Mouse (Mus musculus): ENCODE measurements around the gene 9430038I01Rik. TPM values are rescaled to one million over a fixed set of nuclear protein-coding genes. Genes with fewer than 3 reads are reported as not detected.
"Not testable (repeated sequence)": the region's sequence is repeated elsewhere in the genome, so short reads cannot be mapped to it uniquely, and the experiment has no call there.

Gene 9430038I01Rik
- polyA plus RNA-seq (2012; rRNA removed) = 12.8 and 22.0 TPM in 2 replicates

GRCm38 (mm10) chr7:137410337-137411197 lies at the start of gene 9430038I01Rik:
Gene 9430038I01Rik (minus strand): TSS chr7:137410762.
- WGBS = under 1% methylated on average over 63 of the region's 63 CpGs

GRCm38 (mm10) chr7:137445321-137445720 lies 34.8 kb upstream of the 9430038I01Rik start:
- DNase-seq (ENCODE audit: low read depth, low spot score) = no peak
- WGBS = 94% methylated on average over 12 of the region's 12 CpGs

More at GRCm38 (mm10) chr7:137410337-137411197, at the start of gene 9430038I01Rik:
- DNase-seq (ENCODE audit: low read depth, low spot score) = peak; percentile 95

GRCm38 (mm10) chr7:137442951-137443350 lies 32.4 kb upstream of the 9430038I01Rik start:
- no peak for DNase-seq (ENCODE audit: low read depth, low spot score)
- WGBS = 85% methylated on average over 4 of the region's 4 CpGs

- not testable (repeated sequence) for DNase-seq (ENCODE audit: low read depth, low spot score)
- WGBS = 73% methylated on average over 7 of the region's 7 CpGs
These were observed 28.4 kb upstream of the 9430038I01Rik start for GRCm38 (mm10) chr7:137438962-137439361.

- WGBS = 1% methylated on average over 7 of the region's 7 CpGs
- DNase-seq (ENCODE audit: low read depth, low spot score) = no peak
These were observed 27.6 kb upstream of the 9430038I01Rik start for GRCm38 (mm10) chr7:137438179-137438550.

- peak; percentile 81 for DNase-seq (ENCODE audit: low read depth, low spot score)
These were observed 27.0 kb upstream of the 9430038I01Rik start, which contains the start of gene Glrx3 for GRCm38 (mm10) chr7:137437440-137438178. Gene Glrx3 (plus strand): TSS chr7:137437614.

GRCm38 (mm10) chr7:137436901-137437300 lies 26.3 kb upstream of the 9430038I01Rik start:
- no peak for DNase-seq (ENCODE audit: low read depth, low spot score)
- WGBS = 74% methylated on average over 6 of the region's 6 CpGs

More at GRCm38 (mm10) chr7:137437440-137438178, 27.0 kb upstream of the 9430038I01Rik start, which contains the start of gene Glrx3:
- under 1% methylated on average over 69 of the region's 69 CpGs for WGBS

- 59% methylated on average over 13 of the region's 13 CpGs for WGBS
- DNase-seq (ENCODE audit: low read depth, low spot score) = no peak
These were observed 21.4 kb upstream of the 9430038I01Rik start for GRCm38 (mm10) chr7:137431769-137432603.

GRCm38 (mm10) chr7:137426693-137427092 lies 16.1 kb upstream of the 9430038I01Rik start:
- WGBS = 54% methylated on average over 4 of the region's 4 CpGs
- DNase-seq (ENCODE audit: low read depth, low spot score) = no peak

- WGBS = 93% methylated on average over 4 of the region's 4 CpGs
- no peak for DNase-seq (ENCODE audit: low read depth, low spot score)
These were observed 10.7 kb upstream of the 9430038I01Rik start for GRCm38 (mm10) chr7:137421236-137421635.

- WGBS = 83% methylated on average over 2 of the region's 2 CpGs
- DNase-seq (ENCODE audit: low read depth, low spot score) = no peak
These were observed 10.0 kb upstream of the 9430038I01Rik start for GRCm38 (mm10) chr7:137420550-137420949.

GRCm38 (mm10) chr7:137414710-137415109 lies 4.1 kb upstream of the 9430038I01Rik start:
- 86% methylated on average over 8 of the region's 8 CpGs for WGBS

GRCm38 (mm10) chr7:137407428-137408058 lies 3.0 kb downstream of the 9430038I01Rik start:
- 97% methylated on average over 1 of the region's 1 CpGs for WGBS
- DNase-seq (ENCODE audit: low read depth, low spot score) = no peak

More at GRCm38 (mm10) chr7:137414710-137415109, 4.1 kb upstream of the 9430038I01Rik start:
- no peak for DNase-seq (ENCODE audit: low read depth, low spot score)

- no peak for DNase-seq (ENCODE audit: low read depth, low spot score)
- 85% methylated on average over 2 of the region's 2 CpGs for WGBS
These were observed 6.4 kb downstream of the 9430038I01Rik start for GRCm38 (mm10) chr7:137404146-137404545.

GRCm38 (mm10) chr7:137398973-137399372 lies 11.6 kb downstream of the 9430038I01Rik start:
- DNase-seq (ENCODE audit: low read depth, low spot score) = no peak
- 94% methylated on average over 4 of the region's 4 CpGs for WGBS

- WGBS = 96% methylated on average over 8 of the region's 8 CpGs
- no peak for DNase-seq (ENCODE audit: low read depth, low spot score)
These were observed 13.1 kb downstream of the 9430038I01Rik start for GRCm38 (mm10) chr7:137397361-137397910.

- 73% methylated on average over 4 of the region's 4 CpGs for WGBS
- no peak for DNase-seq (ENCODE audit: low read depth, low spot score)
These were observed 15.1 kb downstream of the 9430038I01Rik start for GRCm38 (mm10) chr7:137395421-137395820.

- no peak for DNase-seq (ENCODE audit: low read depth, low spot score)
- 84% methylated on average over 5 of the region's 5 CpGs for WGBS
These were observed 22.7 kb downstream of the 9430038I01Rik start for GRCm38 (mm10) chr7:137387863-137388262.

- no peak for DNase-seq (ENCODE audit: low read depth, low spot score)
These were observed 35.6 kb downstream of the 9430038I01Rik start for GRCm38 (mm10) chr7:137374996-137375395.

More at GRCm38 (mm10) chr7:137374996-137375395, 35.6 kb downstream of the 9430038I01Rik start:
- WGBS = 96% methylated on average over 7 of the region's 7 CpGs
